ENCODE assay signal across 14 mouse cellular contexts in genomic region chr13:111384011-111384985, GRCm38 (mm10).
A peak's percentile ranks its signal among the peaks of the same experiment; 100 is the strongest.
DNase-seq lines count a peak whose midpoint lies in the region; ATAC-seq lines count a peak whose summit lies in the region.
"Had no signal": no experiment of that assay in that cellular context is flagged by ENCODE, and none has a peak within 500 bp of the region (broad histone marks: within the 10 kb centered on the region; RNA-seq: fewer than 3 reads in every experiment).

No protein-coding gene starts in this region.

- no peak overlapping the region for H3K9ac ChIP-seq in hindbrain, embryonic 14.5 days
- no peak overlapping the region for H3K9ac ChIP-seq in hindbrain, embryonic 13.5 days
- no peak overlapping the region for H3K9ac ChIP-seq in lung, embryonic 15.5 days
- no peak overlapping the region for H3K9ac ChIP-seq in intestine, embryonic 15.5 days
- H3K9ac ChIP-seq: liver, postnatal 0 days; midbrain, embryonic 12.5 days had no signal

- H3K4me2 ChIP-seq in hindbrain, embryonic 14.5 days (replicated peaks): no peak overlapping the region
- H3K4me2 ChIP-seq in hindbrain, embryonic 13.5 days: no peak overlapping the region
- H3K4me2 ChIP-seq in lung, embryonic 15.5 days: no peak overlapping the region
- H3K4me2 ChIP-seq in intestine, embryonic 15.5 days (replicated peaks): no peak overlapping the region
- H3K4me2 ChIP-seq: midbrain, embryonic 12.5 days had no signal

- ATAC-seq in hindbrain, embryonic 14.5 days (ENCODE audit: low FRiP score): no peak
- ATAC-seq in hindbrain, embryonic 13.5 days (ENCODE audit: low FRiP score): no peak
- ATAC-seq in lung, embryonic 15.5 days (ENCODE audit: borderline replicate concordance, extremely low read depth, low FRiP score, low TSS enrichment): peak; percentile 80
- no peak for ATAC-seq in intestine, embryonic 15.5 days
- ATAC-seq: liver, postnatal 0 days had no signal

- H3K4me1 ChIP-seq in hindbrain, embryonic 14.5 days (replicated peaks; ENCODE audit: control insufficient read depth, insufficient read depth, low read length): no peaks in the 10 kb centered on the region
- no peaks in the 10 kb centered on the region for H3K4me1 ChIP-seq in hindbrain, embryonic 13.5 days (replicated peaks)
- peaks cover 12% of the 10 kb centered on the region for H3K4me1 ChIP-seq in lung, embryonic 15.5 days
- H3K4me1 ChIP-seq in intestine, embryonic 15.5 days (replicated peaks): no peaks in the 10 kb centered on the region
- H3K4me1 ChIP-seq: midbrain, embryonic 12.5 days had no signal

- WGBS in hindbrain, embryonic 14.5 days: 74% methylated on average over 12 of the region's 12 CpGs
- WGBS in hindbrain, embryonic 13.5 days: 83% methylated on average over 12 of the region's 12 CpGs
- WGBS in lung, embryonic 15.5 days: 43% methylated on average over 12 of the region's 12 CpGs
- WGBS in intestine, embryonic 15.5 days: 64% methylated on average over 12 of the region's 12 CpGs

- H3K27ac ChIP-seq in hindbrain, embryonic 14.5 days: no peak overlapping the region
- no peak overlapping the region for H3K27ac ChIP-seq in hindbrain, embryonic 13.5 days
- peak overlapping the region; percentile 64 for H3K27ac ChIP-seq in lung, embryonic 15.5 days
- H3K27ac ChIP-seq in intestine, embryonic 15.5 days: no peak overlapping the region
- H3K27ac ChIP-seq: midbrain, embryonic 12.5 days had no signal

- H3K9me3 ChIP-seq in hindbrain, embryonic 14.5 days (ENCODE audit: control insufficient read depth, low read length): no peaks in the 10 kb centered on the region
- H3K9me3 ChIP-seq in hindbrain, embryonic 13.5 days: no peaks in the 10 kb centered on the region
- H3K9me3 ChIP-seq in lung, embryonic 15.5 days: no peaks in the 10 kb centered on the region
- H3K9me3 ChIP-seq in intestine, embryonic 15.5 days: no peaks in the 10 kb centered on the region
- H3K9me3 ChIP-seq: midbrain, embryonic 12.5 days had no signal

- no peak overlapping the region for H3K4me3 ChIP-seq in hindbrain, embryonic 14.5 days (replicated peaks; ENCODE audit: low read length)
- H3K4me3 ChIP-seq in hindbrain, embryonic 13.5 days: no peak overlapping the region
- H3K4me3 ChIP-seq in lung, embryonic 15.5 days: no peak overlapping the region
- H3K4me3 ChIP-seq in intestine, embryonic 15.5 days (replicated peaks): no peak overlapping the region
- H3K4me3 ChIP-seq: erythroblast, embryonic 14.5 days; midbrain, embryonic 12.5 days had no signal

- DNase-seq in cerebellum, adult 9-10 months: peak; percentile 57
- DNase-seq in cerebellum, adult 8-10 months: no peak
- DNase-seq in hindbrain, embryonic 14.5 days (ENCODE audit: low spot score): peak; percentile 57
- no peak for DNase-seq in lung, postnatal 14 days
- DNase-seq in cerebellum, postnatal 14 days: peak; percentile 20 to 58
- DNase-seq: gastrocnemius, postnatal 10 days; kidney, adult 9 months; liver, postnatal 0 days; thymus, postnatal 36 days had no signal

- no peaks in the 10 kb centered on the region for H3K36me3 ChIP-seq in hindbrain, embryonic 14.5 days (replicated peaks; ENCODE audit: control insufficient read depth, insufficient read depth)
- H3K36me3 ChIP-seq in hindbrain, embryonic 13.5 days: no peaks in the 10 kb centered on the region
- H3K36me3 ChIP-seq in lung, embryonic 15.5 days: no peaks in the 10 kb centered on the region
- no peaks in the 10 kb centered on the region for H3K36me3 ChIP-seq in intestine, embryonic 15.5 days
- H3K36me3 ChIP-seq: midbrain, embryonic 12.5 days had no signal

- H3K27me3 ChIP-seq in hindbrain, embryonic 14.5 days (ENCODE audit: control insufficient read depth, insufficient read depth, low read length): no peaks in the 10 kb centered on the region
- H3K27me3 ChIP-seq in hindbrain, embryonic 13.5 days: no peaks in the 10 kb centered on the region
- H3K27me3 ChIP-seq in lung, embryonic 15.5 days: no peaks in the 10 kb centered on the region
- no peaks in the 10 kb centered on the region for H3K27me3 ChIP-seq in intestine, embryonic 15.5 days (replicated peaks)
- H3K27me3 ChIP-seq: midbrain, embryonic 12.5 days had no signal

Comparison
In these comparisons a context has a peak if more than half of its experiments do, and no peak if none do; other contexts are left out.
1. DNase-seq: peak in cerebellum, adult 9-10 months (single experiment), hindbrain, embryonic 14.5 days (single experiment) and cerebellum, postnatal 14 days (2 of 2); none in cerebellum, adult 8-10 months (single experiment) and lung, postnatal 14 days (single experiment).